Mouse (Mus musculus) liver, postnatal 0 days (tissue): ENCODE results near the gene Cnot4.

Source experiments
- CTCF ChIP-seq: sonication (generic); IDR thresholded peaks from 2 replicates; pipeline ENCODE4 v1.5.1; 2016; ENCODE audit warnings: antibody characterized with exemption, low read depth
- EP300 ChIP-seq: IDR thresholded peaks from 2 replicates; pipeline ENCODE4 v1.6.1; 2016; ENCODE audit warnings: antibody characterized with exemption, low read depth, mild to moderate bottlenecking

DNA sequence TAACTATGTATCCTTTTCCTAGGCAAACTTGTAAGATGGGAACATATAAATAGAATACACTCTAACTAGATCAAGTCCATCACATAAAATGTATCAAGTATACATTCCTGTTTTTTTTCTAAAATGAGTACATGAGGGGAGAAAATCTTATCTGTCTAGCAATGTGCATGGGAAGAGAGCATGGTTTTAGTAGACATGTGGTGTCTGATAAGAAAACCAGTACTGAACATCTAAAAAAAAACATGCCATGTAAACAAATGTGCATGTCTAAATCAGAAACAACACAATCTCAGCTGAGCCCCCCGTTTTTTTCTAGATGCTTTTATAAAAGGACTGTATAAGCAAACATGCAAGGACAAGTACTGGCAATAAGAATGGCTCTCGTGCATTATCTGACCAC is 100.8 kb downstream of the Cnot4 start:
- TF ChIP-seq CTCF, result no peak
- TF ChIP-seq EP300, result peak; percentile 32; the same call in 1 of the 2 replicates
